Mouse (Mus musculus) left cerebral cortex, postnatal 4 days (tissue): ENCODE measurements around the gene Prps1l1. TPM values are rescaled to one million over a fixed set of nuclear protein-coding genes. Genes with fewer than 3 reads are reported as not detected.

Source experiments
- DNase-seq: peaks from one replicate; pipeline ENCODE4 v3.0.0-alpha.2; 2022
- intact Hi-C: fragments of 180-260 bp; cut with DNase I; formaldehyde crosslinking; loops from one replicate; pipeline ENCODE4 v1.15.1; 2025
- total RNA-seq, 2 experiments: library from RNA; stranded (reverse); gene quantifications; 2 replicates each; pipeline ENCODE4 v1.2.3; 2021

Gene Prps1l1
- not detected for total RNA-seq

DNA sequence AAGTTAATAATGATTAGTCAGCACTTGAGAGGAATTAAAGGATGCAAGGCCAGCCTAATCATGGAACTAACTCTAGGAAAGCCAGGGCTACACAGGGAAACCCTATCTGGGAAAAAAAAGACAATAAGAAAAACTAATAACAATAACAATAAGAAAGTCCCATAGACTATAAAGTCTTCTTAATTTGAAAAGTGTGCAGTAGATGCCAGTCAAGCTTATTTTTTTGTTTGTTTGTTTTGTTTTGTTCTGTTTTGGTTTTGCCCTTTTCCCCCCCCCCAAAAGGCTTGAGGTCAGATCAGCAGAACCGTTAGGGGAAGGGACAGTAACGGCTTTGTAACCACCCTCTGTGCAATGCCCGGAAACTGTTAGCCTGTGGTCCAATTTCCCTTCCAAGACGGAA lies at the start of gene Prps1l1:
Prps1l1 (plus strand) TSS at position 301 of the 400 bp plus-strand sequence.
- intact Hi-C loops: no loop called here
- DNase-seq: no peak

DNA sequence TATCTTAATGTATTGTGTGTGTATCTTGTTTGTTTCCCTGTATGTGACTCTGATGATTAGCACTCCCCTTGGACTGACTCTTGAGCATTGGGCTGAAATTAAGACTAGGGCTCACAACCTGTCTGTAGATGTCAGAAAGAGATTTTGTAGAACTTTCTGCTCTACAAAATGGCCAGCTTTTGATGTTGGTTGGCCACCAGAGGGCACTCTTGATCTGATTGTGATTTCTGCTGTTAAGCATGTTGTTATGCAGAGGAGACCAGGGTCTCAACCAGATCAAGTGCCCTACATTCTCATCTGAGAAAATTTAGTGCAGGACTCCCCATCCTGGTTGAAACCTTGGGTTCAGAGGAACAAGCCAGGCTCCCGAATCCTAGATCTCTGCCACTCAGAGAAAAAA lies 46.6 kb upstream of the Prps1l1 start:
- DNase-seq: peak; percentile 7
- intact Hi-C loops: no loop called here

DNA sequence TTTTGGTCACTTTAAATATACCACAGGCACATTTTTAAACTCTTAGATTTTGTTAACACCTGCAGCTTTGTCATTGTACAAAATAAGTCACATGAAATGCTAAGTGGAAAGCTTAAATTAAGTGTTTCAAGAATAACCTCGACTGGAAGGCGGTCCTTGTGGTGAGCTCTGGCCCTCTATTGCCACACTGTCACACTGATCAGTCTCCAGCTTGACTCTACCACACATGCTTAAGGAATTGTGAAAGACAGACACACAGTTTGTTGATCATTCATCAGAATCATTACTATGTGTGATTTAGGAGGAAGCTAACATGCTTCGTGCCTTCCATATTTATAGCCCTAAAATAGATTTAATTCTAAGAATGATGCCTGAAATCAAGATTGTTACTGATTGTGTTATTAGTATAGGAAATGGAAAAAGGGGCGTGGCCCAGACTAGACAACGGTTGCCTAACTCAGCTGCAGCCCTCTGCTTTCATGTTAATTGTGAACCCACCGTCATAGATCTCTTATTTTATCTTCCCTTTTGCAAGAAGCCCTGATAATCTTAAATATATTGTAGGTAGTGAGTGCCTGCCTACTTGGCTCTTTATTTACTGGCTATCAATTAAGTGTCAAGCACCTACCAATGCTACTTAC lies 35.4 kb upstream of the Prps1l1 start:
- DNase-seq: no peak
- intact Hi-C loops: no loop called here

DNA sequence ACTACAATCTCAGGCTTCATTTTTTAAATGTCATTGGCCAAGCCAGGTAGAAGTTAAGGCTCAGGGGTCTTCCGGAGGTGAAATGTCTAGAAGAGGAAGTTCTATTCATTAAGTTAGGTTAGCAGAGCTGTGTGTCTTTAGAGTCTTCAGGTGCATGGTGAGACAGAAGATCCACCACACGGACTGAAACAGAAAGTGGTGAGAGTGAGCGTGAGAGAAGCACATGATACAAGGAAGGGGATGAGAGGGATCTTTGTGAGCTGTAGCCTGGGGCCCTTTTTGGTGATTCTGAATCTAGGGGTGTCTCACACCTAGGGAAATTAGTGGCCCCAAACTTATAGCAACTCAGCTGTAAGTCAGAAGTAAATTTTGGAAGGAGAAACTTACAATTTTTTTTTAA lies 8.6 kb upstream of the Prps1l1 start:
- no peak for DNase-seq
- intact Hi-C loops: no loop called here

DNA sequence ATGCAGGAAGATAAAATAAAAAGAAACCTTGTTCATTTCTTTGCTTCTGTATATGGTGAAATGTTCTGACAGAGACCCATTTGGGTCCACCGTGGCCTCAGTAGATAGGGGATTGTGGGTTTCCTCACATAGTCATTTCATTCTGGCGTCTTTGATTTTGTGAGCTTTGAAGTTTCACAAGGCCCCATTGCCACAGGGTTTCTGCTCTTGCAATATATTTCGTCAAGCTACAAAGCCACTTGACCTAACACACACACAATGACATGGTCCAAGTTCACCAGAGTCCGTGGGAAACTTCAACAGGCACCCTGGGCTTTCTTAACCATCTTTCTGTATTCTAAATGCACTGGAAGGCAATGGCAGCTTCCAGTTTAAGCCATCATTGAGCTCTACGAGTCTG lies 1.3 kb downstream of the Prps1l1 start:
- no peak for DNase-seq
- intact Hi-C loops: no loop called here

DNA sequence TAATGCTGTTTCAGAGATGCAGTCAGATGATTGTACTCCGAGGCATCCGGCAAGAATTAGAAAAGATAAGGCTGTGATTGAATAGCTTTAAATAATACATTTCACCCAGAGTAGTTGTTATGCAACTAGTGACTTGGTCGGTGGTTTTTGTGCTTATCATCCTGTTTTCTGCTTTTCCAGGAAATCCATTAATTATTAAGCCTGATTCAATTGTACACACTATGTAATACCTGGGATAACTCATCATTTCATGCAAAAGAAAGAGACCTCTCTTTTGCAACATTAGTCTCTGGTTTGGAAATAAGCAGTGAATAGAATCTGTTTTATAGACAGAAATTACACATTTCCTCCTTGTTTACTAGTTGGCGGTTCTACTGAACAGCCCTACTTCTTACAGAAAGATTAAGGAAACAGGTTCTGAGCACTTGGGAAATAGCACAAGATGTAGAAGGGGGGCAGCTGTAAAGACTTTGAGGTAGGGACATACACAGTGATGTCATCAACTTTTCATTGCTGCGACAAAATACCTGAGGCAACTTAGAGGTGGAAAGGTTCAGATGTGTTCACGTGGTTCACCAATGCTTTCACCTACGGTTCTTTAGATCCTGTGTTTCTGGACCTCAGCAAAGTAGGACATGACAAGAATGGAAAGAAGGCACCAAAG lies 5.1 kb downstream of the Prps1l1 start:
- intact Hi-C loops: no loop called here
- DNase-seq: no peak

DNA sequence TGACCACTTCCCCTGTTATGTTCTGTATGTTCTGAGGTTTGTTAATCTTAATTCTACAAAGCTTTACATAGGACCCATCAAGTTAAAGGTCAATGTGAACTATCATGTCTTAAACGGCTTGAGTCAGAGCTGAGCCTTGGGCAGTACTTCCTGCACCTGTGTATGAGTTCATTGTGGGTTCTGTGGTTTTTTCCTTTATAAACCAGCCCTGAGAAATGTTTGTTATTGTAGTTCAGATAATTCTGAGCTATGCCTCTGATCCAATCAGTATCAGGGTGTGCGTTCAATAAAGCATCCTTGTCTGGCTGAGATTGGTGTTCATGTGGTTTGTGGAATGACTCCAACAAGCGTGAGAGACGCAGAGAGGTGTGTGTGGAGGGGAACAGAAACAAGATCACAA lies 5.8 kb downstream of the Prps1l1 start:
- no peak for DNase-seq
- intact Hi-C loops: no loop called here

DNA sequence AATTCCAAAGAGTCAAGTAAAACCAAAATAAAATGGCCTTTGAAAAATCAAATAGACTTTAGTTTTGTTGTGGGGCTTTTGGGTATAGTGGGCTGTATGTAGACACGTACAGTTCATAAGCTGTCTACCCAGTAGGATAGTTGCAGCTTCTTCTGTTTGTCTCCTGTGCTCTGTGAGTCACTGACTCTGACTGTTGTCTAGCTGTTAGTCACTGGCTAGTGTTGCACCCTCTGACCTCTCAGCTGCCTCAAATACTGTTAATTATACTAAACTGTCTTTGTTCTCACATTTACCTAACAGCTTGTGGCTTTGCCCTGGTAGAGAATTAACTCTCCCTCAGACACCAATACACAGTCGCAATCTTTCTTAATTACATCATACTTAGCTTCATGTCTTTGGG lies 7.3 kb downstream of the Prps1l1 start:
- intact Hi-C loops: no loop called here
- DNase-seq: no peak

DNA sequence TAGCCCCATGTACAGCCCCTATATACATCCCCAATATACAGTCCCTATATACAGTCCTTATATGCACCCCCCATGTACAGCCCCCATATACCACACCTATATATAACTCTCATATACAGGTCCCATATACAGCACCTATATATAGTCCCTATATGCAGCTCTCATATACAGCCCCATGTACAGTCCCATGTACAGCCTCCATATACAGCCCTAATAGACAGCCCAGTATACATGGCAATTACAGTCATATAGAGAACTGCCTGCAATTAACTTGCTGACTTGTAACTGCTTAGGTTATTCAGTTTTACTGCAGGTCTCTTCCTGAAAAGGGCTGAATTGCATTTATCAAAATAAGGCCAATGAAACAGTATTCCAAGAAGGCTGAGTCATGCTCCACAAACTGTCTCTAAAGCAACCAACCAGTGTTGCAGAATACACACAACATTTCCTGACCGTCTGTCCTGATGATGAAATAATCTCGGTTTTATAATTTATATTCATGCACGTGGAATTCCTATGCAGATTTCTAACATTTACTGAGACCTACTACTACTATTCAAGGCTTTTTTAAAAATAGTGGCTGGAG lies 13.1 kb downstream of the Prps1l1 start:
- no peak for DNase-seq

DNA sequence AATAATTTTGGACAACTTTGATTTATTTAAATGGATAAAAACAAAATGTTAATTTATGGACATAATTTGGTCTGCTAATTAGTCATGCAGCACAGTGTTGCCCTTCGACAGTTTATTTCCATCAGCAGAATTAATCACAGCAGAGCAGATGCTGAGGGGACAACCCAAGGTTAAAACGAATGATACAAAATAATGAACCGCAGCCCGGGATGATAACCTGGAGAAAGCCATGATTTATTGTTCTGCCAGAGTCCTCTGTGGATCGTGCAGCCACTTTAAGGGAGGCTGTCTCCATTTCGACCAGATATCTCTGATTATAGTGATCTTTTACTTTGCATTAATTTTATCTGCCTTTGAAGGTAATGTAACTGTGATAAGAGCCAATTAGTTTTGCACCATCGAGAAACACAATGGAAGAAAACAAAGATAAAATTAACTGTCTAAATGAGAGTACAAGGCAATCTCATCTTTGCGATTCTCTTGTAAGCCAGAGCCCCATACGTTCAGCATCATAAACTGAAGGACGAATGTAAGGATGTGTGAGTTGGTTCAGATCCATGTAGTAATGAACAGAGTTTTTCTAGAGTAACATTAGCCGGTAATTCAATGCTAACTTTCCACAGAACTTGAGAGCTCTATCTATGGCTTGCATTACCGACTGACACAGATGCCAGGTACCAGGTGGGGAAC lies 14.4 kb downstream of the Prps1l1 start:
- intact Hi-C loops: no loop called here
- no peak for DNase-seq

More for the DNA sequence above, 13.1 kb downstream of the Prps1l1 start:
- intact Hi-C loops: no loop called here

DNA sequence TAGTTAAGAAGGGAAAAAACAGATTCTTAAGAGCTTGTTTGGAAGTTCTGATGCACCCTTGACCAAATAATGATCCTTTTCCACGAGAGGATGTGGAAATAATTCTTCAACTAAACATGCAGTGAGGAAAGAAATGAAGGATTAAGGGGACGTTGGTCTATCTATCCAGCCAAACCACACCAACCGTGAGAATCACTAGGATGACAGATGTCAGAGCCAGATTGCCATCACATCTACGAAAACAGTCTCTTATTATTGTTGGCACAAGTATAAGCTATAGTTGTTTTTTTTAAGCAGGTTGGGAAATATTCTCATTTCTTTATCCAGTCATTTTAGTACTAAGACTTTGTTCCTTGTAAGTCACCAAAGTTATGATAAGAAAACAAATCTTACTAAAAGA lies 15.8 kb downstream of the Prps1l1 start:
- intact Hi-C loops: no loop called here
- DNase-seq: no peak

DNA sequence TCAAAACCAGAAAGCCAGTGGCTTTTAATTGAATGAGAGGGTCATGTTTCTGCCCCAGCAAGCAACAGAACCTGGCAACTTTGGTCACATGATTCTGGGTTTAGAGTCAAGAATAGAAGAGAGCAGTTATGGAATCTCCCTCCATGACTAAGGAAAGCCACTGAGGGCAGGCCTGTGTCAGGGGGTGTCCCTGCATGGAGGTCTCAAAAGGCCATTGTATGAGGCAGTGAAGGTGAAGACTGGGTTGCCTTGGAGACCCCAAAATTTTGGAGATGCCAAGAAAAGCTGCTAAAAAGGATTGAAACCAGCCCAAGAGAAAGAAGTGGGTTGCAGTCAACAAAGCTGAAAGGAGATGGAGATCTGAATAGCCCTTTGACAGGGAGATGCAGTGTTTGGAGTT lies 21.2 kb downstream of the Prps1l1 start:
- intact Hi-C loops: no loop called here
- no peak for DNase-seq

DNA sequence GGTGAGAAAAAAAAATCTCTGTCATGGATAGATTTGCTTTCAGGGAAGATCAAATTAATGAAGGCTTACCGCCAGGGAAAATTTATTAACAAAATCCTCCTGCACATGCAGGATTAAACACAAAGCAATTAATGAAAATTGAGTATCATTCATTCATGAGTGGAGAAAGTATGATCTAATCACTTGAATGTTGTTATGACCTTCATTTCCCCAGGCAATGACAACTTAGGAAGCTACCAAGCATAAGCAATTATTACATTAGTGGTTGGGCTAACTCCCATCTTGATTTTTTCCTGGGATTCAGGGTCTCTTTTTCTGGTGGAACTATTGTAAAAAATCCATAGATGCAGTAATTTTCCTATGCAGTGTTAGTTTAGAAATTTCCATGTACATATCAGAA lies 23.3 kb downstream of the Prps1l1 start:
- intact Hi-C loops: no loop called here
- no peak for DNase-seq

DNA sequence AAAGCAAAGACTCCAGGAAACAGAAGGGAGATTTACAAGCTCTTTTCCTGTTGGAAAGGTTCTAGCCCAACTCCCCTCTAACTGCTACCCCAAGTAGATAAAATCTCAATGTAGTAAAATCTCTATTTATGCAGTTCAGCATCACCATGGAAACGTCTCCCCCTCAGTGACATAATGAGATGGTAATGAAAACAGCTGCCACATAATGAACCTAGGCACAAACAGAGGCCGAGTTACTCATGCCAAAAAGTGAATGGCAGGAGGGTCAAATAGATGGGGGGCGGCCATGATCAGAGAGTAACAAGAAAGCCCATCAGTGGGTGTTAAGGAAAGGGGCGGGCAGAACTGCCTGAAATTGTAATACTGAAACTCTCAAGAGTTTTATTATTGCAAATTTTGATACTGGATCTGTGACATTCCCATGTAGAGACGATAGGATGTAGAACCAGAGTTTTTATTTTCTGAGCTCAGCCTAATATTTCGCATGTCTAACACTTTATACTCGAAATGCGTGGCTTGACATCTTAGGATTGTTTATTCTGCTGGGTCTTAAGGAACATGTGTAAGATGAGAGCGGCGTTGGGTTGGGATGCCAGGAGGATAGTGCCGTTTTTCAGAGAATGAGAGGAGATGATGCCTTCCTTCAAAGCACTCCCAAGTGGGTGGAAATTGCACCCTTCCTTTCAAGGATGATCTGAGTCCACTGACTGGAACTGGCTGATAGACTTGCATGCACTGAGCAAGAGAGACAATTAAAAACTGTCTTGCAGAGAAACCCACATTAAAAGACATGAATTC lies 24.0 kb downstream of the Prps1l1 start:
- intact Hi-C loops: no loop called here
- DNase-seq: peak; percentile 45

DNA sequence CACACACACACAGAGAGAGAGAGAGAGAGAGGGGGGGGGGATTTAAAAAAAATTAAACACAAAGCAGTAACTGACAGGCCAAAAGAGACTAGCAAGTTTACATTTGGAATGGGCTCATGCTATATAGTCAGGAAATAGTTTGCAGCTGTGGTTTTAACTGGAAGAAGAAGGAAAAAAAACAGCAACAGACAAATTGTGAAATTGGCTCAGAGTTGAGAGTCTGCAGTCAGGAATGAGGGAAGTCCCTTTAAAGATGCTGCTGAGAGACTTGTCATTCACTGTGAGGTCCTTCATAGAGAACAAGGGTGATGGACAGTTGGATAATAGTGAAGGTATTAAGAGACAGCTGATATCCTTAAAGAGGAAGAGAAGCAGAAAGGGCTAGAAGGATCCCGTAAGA lies 26.9 kb downstream of the Prps1l1 start:
- DNase-seq: no peak
- intact Hi-C loops: loop anchor here (10.0 kb wide), 2 partner anchors 107 to 173 kb away; no protein-coding TSS in a partner anchor

DNA sequence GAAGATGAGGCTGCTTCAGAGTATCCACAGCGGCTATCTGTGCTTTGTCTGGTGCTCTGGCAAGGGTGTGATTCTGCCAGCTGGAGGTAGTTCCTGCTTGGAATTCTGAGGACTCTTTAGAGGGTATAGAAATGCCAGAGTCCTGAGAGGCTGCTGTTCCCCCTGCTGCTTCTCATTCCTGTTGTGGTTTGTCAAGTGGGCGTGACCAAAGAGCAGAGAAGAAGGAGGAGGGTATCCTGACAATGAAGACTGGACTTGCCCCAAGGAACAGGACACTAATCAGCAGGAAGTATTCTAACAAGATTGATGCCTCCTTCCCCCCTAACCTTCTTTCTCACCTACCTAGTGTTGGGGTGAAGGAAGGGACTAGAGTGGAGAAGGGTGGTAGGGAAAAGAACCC lies 29.4 kb downstream of the Prps1l1 start:
- no peak for DNase-seq
- intact Hi-C loops: loop anchor here (10.0 kb wide), 2 partner anchors 109 to 171 kb away; no protein-coding TSS in a partner anchor

DNA sequence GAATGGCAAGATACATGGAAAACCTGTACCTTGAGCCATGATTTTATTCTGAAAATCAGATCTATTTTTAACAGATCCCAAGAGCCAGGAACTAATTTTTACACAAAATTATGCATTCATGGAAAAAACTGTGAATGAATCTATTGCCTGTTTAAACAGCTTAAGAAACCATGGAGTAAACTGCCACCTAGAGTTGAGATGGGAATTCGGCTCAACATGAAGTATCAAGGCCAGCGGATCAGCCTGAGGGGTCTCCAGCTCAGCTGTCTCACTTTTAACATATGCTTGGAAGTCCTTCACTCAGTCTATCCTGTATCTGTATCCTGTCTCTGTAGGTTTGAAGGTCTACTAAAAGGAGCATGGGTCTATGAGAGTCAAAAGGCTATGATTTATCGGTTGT lies 31.5 kb downstream of the Prps1l1 start:
- intact Hi-C loops: loop anchor here (2.0 to 10.0 kb wide), 3 partner anchors 111 to 351 kb away; no protein-coding TSS in a partner anchor
- DNase-seq: no peak

DNA sequence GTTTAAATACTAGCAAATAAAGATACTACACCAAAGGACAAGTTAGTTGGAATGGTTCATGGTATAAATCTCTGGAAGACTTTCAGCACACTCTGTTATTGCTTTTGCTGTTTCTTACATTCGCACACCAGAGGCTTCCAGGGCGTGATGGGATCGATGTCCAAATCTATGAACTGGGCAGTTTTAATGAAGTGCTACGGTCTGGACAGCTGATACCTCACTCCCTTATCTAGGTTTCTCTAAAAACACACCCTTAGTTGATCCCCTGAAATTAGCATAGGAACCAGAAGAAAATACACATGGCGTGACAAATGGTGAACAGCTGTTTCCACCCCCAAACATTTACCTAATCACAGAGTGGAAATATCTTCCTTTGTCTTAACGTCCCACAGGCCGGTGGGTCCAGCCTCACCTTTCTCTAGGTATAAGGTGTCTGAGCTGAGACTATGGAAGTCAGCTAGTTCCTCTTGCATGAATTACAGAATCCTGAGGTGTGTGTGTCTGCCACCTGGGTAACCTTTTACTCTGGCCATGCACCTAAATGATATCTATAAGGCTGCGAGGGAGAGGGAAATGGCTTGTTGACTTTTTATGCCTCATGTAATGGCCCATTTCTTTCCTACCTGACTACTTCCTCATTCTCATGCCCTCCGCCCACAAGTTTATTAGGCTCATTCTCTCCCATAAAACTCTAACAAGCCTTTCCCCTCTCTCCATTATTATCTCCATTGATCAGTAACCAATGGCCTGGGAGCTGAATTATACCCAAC lies 32.1 kb downstream of the Prps1l1 start:
- intact Hi-C loops: loop anchor here (2.0 to 10.0 kb wide), 3 partner anchors 112 to 352 kb away; no protein-coding TSS in a partner anchor

DNA sequence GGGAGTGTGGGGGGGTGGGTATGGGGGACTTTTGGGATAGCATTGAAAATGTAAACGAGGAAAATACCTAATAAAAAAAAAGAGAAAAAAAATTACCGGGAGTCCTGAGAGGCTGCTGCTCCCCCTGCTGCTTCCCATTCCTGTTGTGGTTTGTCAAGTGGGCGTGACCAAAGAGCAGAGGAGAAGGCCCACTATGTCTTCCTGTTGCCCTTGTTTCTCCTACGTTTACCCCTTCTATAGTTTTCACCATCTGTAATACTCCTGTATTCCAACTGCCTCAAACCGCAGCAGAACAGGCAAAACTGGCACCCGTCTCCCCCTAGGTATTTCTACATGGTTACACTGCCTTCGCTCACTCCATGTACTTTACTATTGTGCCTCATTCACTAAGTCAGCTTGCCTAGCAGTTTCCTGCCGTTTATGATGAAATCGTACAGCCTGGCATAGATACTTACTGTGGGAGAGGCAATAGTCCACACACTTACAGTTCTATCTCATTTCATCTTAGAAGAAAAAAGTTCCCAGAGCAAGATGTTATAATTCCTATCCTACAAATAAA lies 34.2 kb downstream of the Prps1l1 start:
- DNase-seq: no peak
- intact Hi-C loops: loop anchor here (10.0 kb wide), 2 partner anchors 114 to 166 kb away; no protein-coding TSS in a partner anchor

More for the DNA sequence above, 32.1 kb downstream of the Prps1l1 start:
- no peak for DNase-seq
